Mouse (Mus musculus): ENCODE data around the gene Col1a1. TPM values are rescaled to one million over a fixed set of nuclear protein-coding genes. Genes with fewer than 3 reads are reported as not detected.
A peak's percentile ranks its signal among the peaks of the same experiment; 100 is the strongest.

Gene Col1a1
- polyA plus RNA-seq, 1 experiment from 2014 or later = 511 TPM

GRCm38 (mm10) chr11:94913302-94914090 is 22.5 kb upstream of the Col1a1 start:
- ATAC-seq (ENCODE audit: insufficient number of reproducible peaks, insufficient read depth, low FRiP score, low read depth) = no peak
- Histone ChIP-seq H3K36me3 (ENCODE audit: control insufficient read depth, insufficient read depth, low read length) (no peaks in the 10 kb centered on the region), H3K27me3 (ENCODE audit: control insufficient read depth, insufficient read depth, low read length) (no peaks in the 10 kb centered on the region), H3K4me1 (ENCODE audit: control insufficient read depth in 2 of 2, insufficient read depth in 2 of 2, low read length in 2 of 2) (peaks cover 16 to 25% of the 10 kb centered on the region in 2 experiments), H3K4me3 (ENCODE audit: control insufficient read depth in 1 of 2, insufficient read depth in 1 of 2, low read depth in 1 of 2, low read length in 2 of 2) (no peak overlapping the region), H3K27ac (replicated peaks in 1 of 2; ENCODE audit: control insufficient read depth in 1 of 2, insufficient read depth in 1 of 2, low read depth in 2 of 2, low read length in 2 of 2) (no peak overlapping the region), H3K9me3 (ENCODE audit: control insufficient read depth, low read length) (no peaks in the 10 kb centered on the region), H3K4me2 (ENCODE audit: low read length) (no peak overlapping the region), H3K9ac (ENCODE audit: low read length) (no peak overlapping the region)
- 72% methylated on average over 6 of the region's 6 CpGs for WGBS

- ATAC-seq (ENCODE audit: insufficient number of reproducible peaks, insufficient read depth, low FRiP score, low read depth) = peak; percentile 57; the same call in 1 of the 2 replicates
Measured at GRCm38 (mm10) chr11:94915675-94916403, 20.2 kb upstream of the Col1a1 start.

GRCm38 (mm10) chr11:94916477-94916876 is 19.5 kb upstream of the Col1a1 start:
- Histone ChIP-seq H3K4me2 (ENCODE audit: low read length) (0 out of 2 replicates have a peak overlapping the region, but pooled peaks have one; percentile 34), H3K4me3 (ENCODE audit: control insufficient read depth in 1 of 2, insufficient read depth in 1 of 2, low read depth in 1 of 2, low read length in 2 of 2) (no peak overlapping the region), H3K27me3 (ENCODE audit: control insufficient read depth, insufficient read depth, low read length) (no peaks in the 10 kb centered on the region), H3K36me3 (ENCODE audit: control insufficient read depth, insufficient read depth, low read length) (no peaks in the 10 kb centered on the region), H3K27ac (replicated peaks in 1 of 2; ENCODE audit: control insufficient read depth in 1 of 2, insufficient read depth in 1 of 2, low read depth in 2 of 2, low read length in 2 of 2) (peak overlapping the region; percentile 42 to 71), H3K9ac (ENCODE audit: low read length) (no peak overlapping the region; the same call in 1 of the 2 replicates), H3K4me1 (ENCODE audit: control insufficient read depth in 2 of 2, insufficient read depth in 2 of 2, low read length in 2 of 2) (peaks cover 16 to 25% of the 10 kb centered on the region in 2 experiments), H3K9me3 (ENCODE audit: control insufficient read depth, low read length) (no peaks in the 10 kb centered on the region)
- 22% methylated on average over 4 of the region's 4 CpGs for WGBS
- ATAC-seq (ENCODE audit: insufficient number of reproducible peaks, insufficient read depth, low FRiP score, low read depth) = no peak; the same call in 1 of the 2 replicates

More at GRCm38 (mm10) chr11:94915675-94916403, 20.2 kb upstream of the Col1a1 start:
- Histone ChIP-seq H3K9me3 (ENCODE audit: control insufficient read depth, low read length) (no peaks in the 10 kb centered on the region), H3K4me2 (ENCODE audit: low read length) (peak overlapping the region; percentile 34), H3K27me3 (ENCODE audit: control insufficient read depth, insufficient read depth, low read length) (no peaks in the 10 kb centered on the region), H3K4me1 (ENCODE audit: control insufficient read depth in 2 of 2, insufficient read depth in 2 of 2, low read length in 2 of 2) (peaks cover 16 to 25% of the 10 kb centered on the region in 2 experiments), H3K27ac (replicated peaks in 1 of 2; ENCODE audit: control insufficient read depth in 1 of 2, insufficient read depth in 1 of 2, low read depth in 2 of 2, low read length in 2 of 2) (peak overlapping the region; percentile 42 to 71), H3K36me3 (ENCODE audit: control insufficient read depth, insufficient read depth, low read length) (no peaks in the 10 kb centered on the region), H3K4me3 (ENCODE audit: control insufficient read depth in 1 of 2, insufficient read depth in 1 of 2, low read depth in 1 of 2, low read length in 2 of 2) (no peak overlapping the region), H3K9ac (ENCODE audit: low read length) (no peak overlapping the region)
- WGBS = 19% methylated on average over 12 of the region's 16 CpGs

GRCm38 (mm10) chr11:94917717-94918116 is 18.3 kb upstream of the Col1a1 start:
- Histone ChIP-seq H3K4me3 (ENCODE audit: control insufficient read depth in 1 of 2, insufficient read depth in 1 of 2, low read depth in 1 of 2, low read length in 2 of 2) (no peak overlapping the region), H3K4me2 (ENCODE audit: low read length) (no peak overlapping the region), H3K9me3 (ENCODE audit: control insufficient read depth, low read length) (no peaks in the 10 kb centered on the region), H3K36me3 (ENCODE audit: control insufficient read depth, insufficient read depth, low read length) (no peaks in the 10 kb centered on the region), H3K4me1 (ENCODE audit: control insufficient read depth in 2 of 2, insufficient read depth in 2 of 2, low read length in 2 of 2) (peaks cover 16 to 25% of the 10 kb centered on the region in 2 experiments), H3K27me3 (ENCODE audit: control insufficient read depth, insufficient read depth, low read length) (no peaks in the 10 kb centered on the region), H3K27ac (replicated peaks in 1 of 2; ENCODE audit: control insufficient read depth in 1 of 2, insufficient read depth in 1 of 2, low read depth in 2 of 2, low read length in 2 of 2) (peak overlapping the region; percentile 60 to 71), H3K9ac (ENCODE audit: low read length) (no peak overlapping the region)
- 53% methylated on average over 6 of the region's 6 CpGs for WGBS
- no peak for ATAC-seq (ENCODE audit: insufficient number of reproducible peaks, insufficient read depth, low FRiP score, low read depth)

- no peaks in the 10 kb centered on the region for H3K9me3 ChIP-seq (ENCODE audit: control insufficient read depth, low read length)
- no peak for ATAC-seq (ENCODE audit: insufficient number of reproducible peaks, insufficient read depth, low FRiP score, low read depth)
- WGBS = 47% methylated on average over 6 of the region's 6 CpGs
- no peaks in the 10 kb centered on the region for H3K27me3 ChIP-seq (ENCODE audit: control insufficient read depth, insufficient read depth, low read length)
- peaks cover 12 to 15% of the 10 kb centered on the region in 2 experiments for H3K4me1 ChIP-seq (ENCODE audit: control insufficient read depth in 2 of 2, insufficient read depth in 2 of 2, low read length in 2 of 2)
- no peak overlapping the region for H3K4me3 ChIP-seq (ENCODE audit: control insufficient read depth in 1 of 2, insufficient read depth in 1 of 2, low read depth in 1 of 2, low read length in 2 of 2)
- no peaks in the 10 kb centered on the region for H3K36me3 ChIP-seq (ENCODE audit: control insufficient read depth, insufficient read depth, low read length)
- no peak overlapping the region for H3K27ac ChIP-seq (replicated peaks in 1 of 2; ENCODE audit: control insufficient read depth in 1 of 2, insufficient read depth in 1 of 2, low read depth in 2 of 2, low read length in 2 of 2)
- no peak overlapping the region for H3K9ac ChIP-seq (ENCODE audit: low read length)
- no peak overlapping the region for H3K4me2 ChIP-seq (ENCODE audit: low read length)
Measured at GRCm38 (mm10) chr11:94920996-94921401, 15.0 kb upstream of the Col1a1 start.

GRCm38 (mm10) chr11:94924977-94925376 is 11.0 kb upstream of the Col1a1 start:
- no peaks in the 10 kb centered on the region for H3K36me3 ChIP-seq (ENCODE audit: control insufficient read depth, insufficient read depth, low read length)
- H3K9ac ChIP-seq (ENCODE audit: low read length) = no peak overlapping the region
- no peaks in the 10 kb centered on the region for H3K9me3 ChIP-seq (ENCODE audit: control insufficient read depth, low read length)
- peaks cover 25 to 28% of the 10 kb centered on the region in 2 experiments for H3K4me1 ChIP-seq (ENCODE audit: control insufficient read depth in 2 of 2, insufficient read depth in 2 of 2, low read length in 2 of 2)
- no peak overlapping the region for H3K4me2 ChIP-seq (ENCODE audit: low read length)
- ATAC-seq (ENCODE audit: insufficient number of reproducible peaks, insufficient read depth, low FRiP score, low read depth) = no peak
- H3K27me3 ChIP-seq (ENCODE audit: control insufficient read depth, insufficient read depth, low read length) = no peaks in the 10 kb centered on the region
- WGBS = 91% methylated on average over 4 of the region's 4 CpGs
- H3K4me3 ChIP-seq (ENCODE audit: control insufficient read depth in 1 of 2, insufficient read depth in 1 of 2, low read depth in 1 of 2, low read length in 2 of 2) = no peak overlapping the region
- H3K27ac ChIP-seq (replicated peaks in 1 of 2; ENCODE audit: control insufficient read depth in 1 of 2, insufficient read depth in 1 of 2, low read depth in 2 of 2, low read length in 2 of 2) = no peak overlapping the region

- ATAC-seq (ENCODE audit: insufficient number of reproducible peaks, insufficient read depth, low FRiP score, low read depth) = no peak
- Histone ChIP-seq H3K27me3 (ENCODE audit: control insufficient read depth, insufficient read depth, low read length) (no peaks in the 10 kb centered on the region), H3K36me3 (ENCODE audit: control insufficient read depth, insufficient read depth, low read length) (no peaks in the 10 kb centered on the region), H3K4me1 (ENCODE audit: control insufficient read depth in 2 of 2, insufficient read depth in 2 of 2, low read length in 2 of 2) (peaks cover 31 to 34% of the 10 kb centered on the region in 2 experiments), H3K27ac (replicated peaks in 1 of 2; ENCODE audit: control insufficient read depth in 1 of 2, insufficient read depth in 1 of 2, low read depth in 2 of 2, low read length in 2 of 2) (no peak overlapping the region), H3K9ac (ENCODE audit: low read length) (no peak overlapping the region), H3K4me3 (ENCODE audit: control insufficient read depth in 1 of 2, insufficient read depth in 1 of 2, low read depth in 1 of 2, low read length in 2 of 2) (no peak overlapping the region), H3K9me3 (ENCODE audit: control insufficient read depth, low read length) (no peaks in the 10 kb centered on the region), H3K4me2 (ENCODE audit: low read length) (no peak overlapping the region)
- 64% methylated on average over 11 of the region's 11 CpGs for WGBS
Measured at GRCm38 (mm10) chr11:94926431-94926830, 9.6 kb upstream of the Col1a1 start.
